Mouse (Mus musculus) stomach, postnatal 0 days (tissue): Measurements from ENCODE around the gene Ppp6r3. TPM values are rescaled to one million over a fixed set of nuclear protein-coding genes. Genes with fewer than 3 reads are reported as not detected.

Experiments used
- ATAC-seq: fragments of 200-750 bp; cut with Nextera tagmentation; 2 replicates; pipeline ENCODE4 v1.8.0; 2017; ENCODE audit not compliant: low FRiP score, low TSS enrichment
- DNase-seq: peaks from one replicate; pipeline ENCODE4 v3.0.0-alpha.2; 2016; ENCODE audit warnings: low spot score
- H3K27ac ChIP-seq: fragments of 300-500 bp; sonication (generic); replicated peaks from 2 replicates; pipeline ENCODE4 v1.5.1; 2014; ENCODE audit warnings: mild to moderate bottlenecking, control low read depth
- H3K27me3 ChIP-seq: fragments of 300-500 bp; sonication (generic); 2 replicates; pipeline ENCODE4 v1.6.1; 2014; ENCODE audit warnings: low read length; ENCODE audit not compliant: control insufficient read depth, insufficient read depth
- H3K36me3 ChIP-seq: fragments of 300-500 bp; sonication (generic); 2 replicates; pipeline ENCODE4 v1.6.1; 2014; ENCODE audit warnings: low read length, mixed read lengths; ENCODE audit not compliant: control insufficient read depth, insufficient read depth
- H3K4me1 ChIP-seq: fragments of 300-500 bp; sonication (generic); replicated peaks from 2 replicates; pipeline ENCODE4 v1.6.1; 2014; ENCODE audit warnings: antibody characterized with exemption; ENCODE audit not compliant: control insufficient read depth, insufficient read depth
- H3K4me2 ChIP-seq: fragments of 300-500 bp; sonication (generic); replicated peaks from 2 replicates; pipeline ENCODE4 v1.6.1; 2014; ENCODE audit warnings: low read depth, mild to moderate bottlenecking, control low read depth, moderate library complexity
- H3K4me3 ChIP-seq: fragments of 300-500 bp; sonication (generic); 2 replicates; pipeline ENCODE4 v1.5.1; 2014; ENCODE audit warnings: low read depth, low read length, control low read depth
- H3K9ac ChIP-seq: fragments of 300-500 bp; sonication (generic); 2 replicates; pipeline ENCODE4 v1.6.1; 2014; ENCODE audit warnings: mild to moderate bottlenecking, low read length, control low read depth, mixed read lengths
- H3K9me3 ChIP-seq: fragments of 300-500 bp; sonication (generic); 2 replicates; pipeline ENCODE4 v1.6.1; 2016; ENCODE audit warnings: low read length; ENCODE audit not compliant: control insufficient read depth
- CTCF ChIP-seq: IDR thresholded peaks from 2 replicates; pipeline ENCODE4 v1.5.1; 2016; ENCODE audit warnings: antibody characterized with exemption, low read depth, mild to moderate bottlenecking, moderate library complexity
- EP300 ChIP-seq: optimal IDR thresholded peaks from 2 replicates; pipeline ENCODE3; 2016; ENCODE audit warnings: antibody characterized with exemption
- WGBS: fragments of 180-500 bp; shearing (Covaris S2); extraction: QIAGEN DNeasy Blood & Tissue Kit; methylation state at CpG from one replicate; pipeline ENCODE4 v1.1.7; 2014; 5-methylcytosine and 5-hydroxymethylcytosine counted together
- polyA plus RNA-seq: library from polyadenylated mRNA; unstranded; fragments of >200 nt; fragmentation: Nextera tagmentation; extraction: Ambion mirVana; gene quantifications from 2 replicates; pipeline ENCODE4 v1.2.1, GENCODE M21; 2015

The Ppp6r3 gene
- polyA plus RNA-seq, 1 experiment from 2014 or later, result 18.6 TPM

GRCm38 (mm10) chr19:3422981-3423380, 152.6 kb downstream of the Ppp6r3 start:
- H3K4me2 ChIP-seq, result no peak overlapping the region
- no peak overlapping the region for H3K9ac ChIP-seq
- DNase-seq (no peak), ATAC-seq (no peak)
- no peaks in the 10 kb centered on the region for H3K36me3 ChIP-seq
- 55% methylated on average over 4 of the region's 4 CpGs for WGBS
- no peak for TF ChIP-seq EP300
- no peak for TF ChIP-seq CTCF
- no peaks in the 10 kb centered on the region for H3K27me3 ChIP-seq
- no peak overlapping the region for H3K27ac ChIP-seq
- no peak overlapping the region for H3K4me3 ChIP-seq
- H3K9me3 ChIP-seq, result no peaks in the 10 kb centered on the region
- no peaks in the 10 kb centered on the region for H3K4me1 ChIP-seq

GRCm38 (mm10) chr19:3422488-3422887, 153.1 kb downstream of the Ppp6r3 start:
- no peaks in the 10 kb centered on the region for H3K4me1 ChIP-seq
- H3K36me3 ChIP-seq, result no peaks in the 10 kb centered on the region
- H3K9me3 ChIP-seq, result no peaks in the 10 kb centered on the region
- H3K27ac ChIP-seq, result no peak overlapping the region
- no peaks in the 10 kb centered on the region for H3K27me3 ChIP-seq
- ATAC-seq (no peak), DNase-seq (no peak)
- H3K4me2 ChIP-seq, result no peak overlapping the region
- no peak overlapping the region for H3K4me3 ChIP-seq
- no peak for TF ChIP-seq CTCF
- no peak for TF ChIP-seq EP300
- 78% methylated on average over 6 of the region's 6 CpGs for WGBS
- no peak overlapping the region for H3K9ac ChIP-seq

- DNase-seq (peak; percentile 50), ATAC-seq (peak; percentile 83)
- Histone ChIP-seq H3K36me3 (no peaks in the 10 kb centered on the region), H3K27ac (no peak overlapping the region), H3K27me3 (no peaks in the 10 kb centered on the region), H3K4me1 (peaks cover under 1% of the 10 kb centered on the region; the same call in 1 of the 2 replicates), H3K4me2 (no peak overlapping the region), H3K9me3 (no peaks in the 10 kb centered on the region), H3K9ac (no peak overlapping the region), H3K4me3 (no peak overlapping the region)
- 42% methylated on average over 5 of the region's 5 CpGs for WGBS
- TF ChIP-seq EP300 (no peak), CTCF (peak; percentile 39; the same call in 1 of the 2 replicates)
Measured at GRCm38 (mm10) chr19:3419251-3419650, 156.3 kb downstream of the Ppp6r3 start.

- H3K4me2 ChIP-seq, result peak within 1 kb of the TSS; percentile 47
- H3K4me1 ChIP-seq, result peaks cover 2% of the 10 kb centered on the region; the same call in 1 of the 2 replicates
- DNase-seq, result peak; percentile 32
- H3K9ac ChIP-seq, result peak within 1 kb of the TSS; percentile 23; the same call in 1 of the 2 replicates
- peak within 1 kb of the TSS; percentile 25; the same call in 1 of the 2 replicates for H3K4me3 ChIP-seq
- ATAC-seq, result peak; percentile 44
- H3K27ac ChIP-seq, result no peak within 1 kb of the TSS
- WGBS, result 3% methylated on average over 36 of the region's 37 CpGs
- no peaks in the 10 kb centered on the region for H3K9me3 ChIP-seq
- no peaks in the 10 kb centered on the region; the same call in 1 of the 2 replicates for H3K27me3 ChIP-seq
- TF ChIP-seq EP300 (no peak), CTCF (no peak)
- no peaks in the 10 kb centered on the region for H3K36me3 ChIP-seq
Measured at GRCm38 (mm10) chr19:3414268-3414733, 161.2 kb downstream of the Ppp6r3 start, which contains the start of gene Gal. Gene Gal, minus strand, starts transcription at chr19:3414544.

- Histone ChIP-seq H3K36me3 (no peaks in the 10 kb centered on the region), H3K4me1 (no peaks in the 10 kb centered on the region), H3K27ac (no peak overlapping the region), H3K9ac (no peak overlapping the region), H3K4me2 (no peak overlapping the region), H3K4me3 (no peak overlapping the region), H3K9me3 (no peaks in the 10 kb centered on the region), H3K27me3 (no peaks in the 10 kb centered on the region)
- DNase-seq, result no peak
- TF ChIP-seq CTCF (no peak), EP300 (no peak)
- ATAC-seq, result no peak
- 47% methylated on average over 1 of the region's 1 CpGs for WGBS
Measured at GRCm38 (mm10) chr19:3405531-3406281, 169.8 kb downstream of the Ppp6r3 start.

Other genes starting within 250 kb of the Ppp6r3 start
- 0.34 and 0.48 TPM in 2 replicates for gene Tesmin, start 186.9 kb downstream of the Ppp6r3 start, polyA plus RNA-seq
- gene Gal, start 161.2 kb downstream of the Ppp6r3 start, polyA plus RNA-seq, result 10.2 and 11.8 TPM in 2 replicates
- gene Lrp5, start 110.8 kb upstream of the Ppp6r3 start, polyA plus RNA-seq, result 2.6 and 2.7 TPM in 2 replicates
- gene 1810055G02Rik, start 132.5 kb upstream of the Ppp6r3 start, polyA plus RNA-seq, result 17.1 and 18.8 TPM in 2 replicates
- 11.6 and 12.4 TPM in 2 replicates for gene Kmt5b, start 191.7 kb upstream of the Ppp6r3 start, polyA plus RNA-seq